Mouse (Mus musculus): ENCODE data around the gene Dusp23. TPM values are rescaled to one million over a fixed set of nuclear protein-coding genes. Genes with fewer than 3 reads are reported as not detected.

The Dusp23 gene
- 8.8 and 10.8 TPM in 2 replicates for polyA plus RNA-seq (2012; rRNA removed)

- peak; percentile 95 for DNase-seq (ENCODE audit: low read depth, low spot score)
- WGBS, result under 1% methylated on average over 53 of the region's 53 CpGs
Observed at GRCm38 (mm10) chr1:172632451-172633326, at the start of gene Dusp23. Gene Dusp23 (minus strand): TSS chr1:172632962.

- DNase-seq (ENCODE audit: low read depth, low spot score), result no peak
- WGBS, result 87% methylated on average over 4 of the region's 4 CpGs
Observed at GRCm38 (mm10) chr1:172680742-172681141, 48.0 kb upstream of the Dusp23 start.

- WGBS, result 90% methylated on average over 1 of the region's 1 CpGs
- DNase-seq (ENCODE audit: low read depth, low spot score), result no peak
Observed at GRCm38 (mm10) chr1:172670716-172671115, 38.0 kb upstream of the Dusp23 start.

DNA sequence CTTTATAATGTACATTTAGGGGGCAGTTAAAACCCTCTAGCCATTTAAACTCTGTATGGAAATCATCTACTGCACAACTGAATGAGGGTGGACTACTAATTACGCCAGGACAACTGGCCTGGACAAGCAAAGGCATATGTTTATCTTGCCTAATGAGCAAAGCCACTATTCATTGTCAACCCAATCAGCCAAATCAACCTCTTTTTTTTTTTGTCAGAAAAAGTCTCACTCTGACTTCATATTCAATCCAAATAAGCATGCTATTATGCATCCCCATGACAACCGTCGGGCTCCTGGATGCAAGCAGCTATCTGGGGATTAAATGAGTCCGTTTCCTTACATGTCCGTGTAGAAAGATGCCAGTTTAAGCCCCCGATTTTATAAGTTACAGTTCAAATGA is 34.8 kb upstream of the Dusp23 start:
- no peak for DNase-seq (ENCODE audit: low read depth, low spot score)
- WGBS, result 78% methylated on average over 6 of the region's 6 CpGs

DNA sequence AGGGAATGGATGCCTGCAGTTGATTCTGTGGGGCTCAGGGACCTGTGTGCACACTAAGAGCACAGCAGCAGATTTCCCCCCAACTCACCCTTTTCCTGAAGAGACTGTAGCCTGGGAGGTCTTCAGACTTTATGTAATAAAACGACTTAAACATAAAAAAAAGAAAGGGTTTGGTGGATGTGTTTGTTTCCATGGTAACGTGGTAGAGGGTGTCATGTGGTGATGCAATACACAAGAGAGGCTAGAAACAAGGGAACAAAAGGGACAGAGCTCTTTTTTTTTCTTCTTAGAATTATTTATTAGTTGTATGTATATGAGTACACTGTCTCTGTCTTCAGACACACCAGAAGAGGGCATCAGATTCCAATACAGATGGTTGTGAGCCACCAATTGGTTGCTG is 32.7 kb upstream of the Dusp23 start:
- 61% methylated on average over 2 of the region's 2 CpGs for WGBS
- DNase-seq (ENCODE audit: low read depth, low spot score), result no peak

- 52% methylated on average over 8 of the region's 8 CpGs for WGBS
- DNase-seq (ENCODE audit: low read depth, low spot score), result no peak
Observed at GRCm38 (mm10) chr1:172659688-172660087, 26.9 kb upstream of the Dusp23 start.

GRCm38 (mm10) chr1:172657266-172657665 is 24.5 kb upstream of the Dusp23 start:
- no peak for DNase-seq (ENCODE audit: low read depth, low spot score)
- 73% methylated on average over 3 of the region's 3 CpGs for WGBS

- WGBS, result 65% methylated on average over 6 of the region's 6 CpGs
- no peak for DNase-seq (ENCODE audit: low read depth, low spot score)
Observed at GRCm38 (mm10) chr1:172653900-172654299, 21.1 kb upstream of the Dusp23 start.

DNA sequence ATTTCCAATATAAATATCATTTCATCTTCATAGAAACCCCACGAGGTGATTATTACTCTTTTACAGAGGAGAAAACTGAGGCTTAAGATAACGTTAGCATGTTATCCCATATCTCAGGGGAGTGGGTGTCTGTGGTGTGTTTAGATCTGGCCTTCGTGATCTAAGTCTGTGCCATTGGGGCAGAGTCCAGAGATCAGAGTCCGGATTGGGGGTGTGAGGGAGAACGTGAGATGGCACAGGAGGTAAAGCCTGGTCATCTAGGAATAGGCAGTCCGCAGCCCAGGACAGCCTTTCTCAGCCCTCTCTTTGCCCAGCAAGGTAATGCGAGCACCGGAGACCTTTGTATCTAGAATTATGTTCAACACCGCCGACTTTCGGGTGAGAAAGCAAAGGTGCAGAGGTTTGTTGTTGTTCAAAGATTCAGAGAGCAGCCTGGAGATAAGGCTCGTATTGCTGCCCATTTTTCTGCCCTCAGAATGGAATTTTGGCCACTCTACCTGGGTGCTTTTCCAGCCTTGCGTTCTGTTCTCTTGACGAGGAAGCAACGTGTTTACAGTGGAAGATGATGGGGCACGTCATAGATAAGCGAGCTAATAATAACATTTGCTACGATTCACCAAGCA is 19.4 kb upstream of the Dusp23 start:
- WGBS, result 62% methylated on average over 18 of the region's 18 CpGs
- DNase-seq (ENCODE audit: low read depth, low spot score), result no peak

GRCm38 (mm10) chr1:172651288-172651987 is 18.7 kb upstream of the Dusp23 start:
- WGBS, result 60% methylated on average over 10 of the region's 10 CpGs
- no peak for DNase-seq (ENCODE audit: low read depth, low spot score)

DNA sequence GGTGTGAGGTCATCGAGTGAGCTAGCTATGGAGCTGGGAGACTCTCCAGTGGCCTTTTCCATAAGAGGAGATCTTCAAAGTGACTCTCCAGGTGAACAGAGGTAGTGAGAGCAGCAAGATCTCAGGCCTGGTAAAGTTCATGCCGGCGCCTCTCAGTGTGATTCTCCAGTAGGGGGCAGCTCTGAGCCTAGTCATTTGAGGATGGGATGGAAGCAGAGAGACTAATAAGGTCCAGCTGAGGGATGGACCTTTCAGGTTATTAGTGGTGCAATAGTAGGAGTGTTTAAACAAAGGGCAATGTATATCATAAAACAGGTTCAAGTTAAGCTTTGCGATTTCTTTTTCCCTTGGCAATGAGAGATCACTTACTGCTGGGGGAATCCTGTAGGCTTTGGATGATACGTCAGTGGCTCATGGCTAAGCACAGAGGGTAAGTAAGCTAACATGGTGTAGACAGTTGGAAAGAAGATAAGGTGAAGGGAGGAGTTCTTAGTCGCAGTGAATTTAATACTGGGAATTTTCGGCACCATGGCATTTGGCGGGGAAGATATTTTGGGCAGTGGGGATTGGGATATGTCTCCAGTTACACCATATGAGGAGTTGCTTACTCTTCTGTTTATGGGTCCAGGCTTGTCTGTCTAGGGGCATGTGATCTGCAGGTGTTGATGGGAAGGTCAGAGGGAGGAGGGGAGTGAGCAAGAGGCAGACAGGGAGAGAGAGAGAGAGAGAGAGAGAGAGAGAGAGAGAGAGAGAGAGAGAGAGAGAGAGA is 17.9 kb upstream of the Dusp23 start:
- DNase-seq (ENCODE audit: low read depth, low spot score), result no peak
- WGBS, result 52% methylated on average over 8 of the region's 8 CpGs

DNA sequence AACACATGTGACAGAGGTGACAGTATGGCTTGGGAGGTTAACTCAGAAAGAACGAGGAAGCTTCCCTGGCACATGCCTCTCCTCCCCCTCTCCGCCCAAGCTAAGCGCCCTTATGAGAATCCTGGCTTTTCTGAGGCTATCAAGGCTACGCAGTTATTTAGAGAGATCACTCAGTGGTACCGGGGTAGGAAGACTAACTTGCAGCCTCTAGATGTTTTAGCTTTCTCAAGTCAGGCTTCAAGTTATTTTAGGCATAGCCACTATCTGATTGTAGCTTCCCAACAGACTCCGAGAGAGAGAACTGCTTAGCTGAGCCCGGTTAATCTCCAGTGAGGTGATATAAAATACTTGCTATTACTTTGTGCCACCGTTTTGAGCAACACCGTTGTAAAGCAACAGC is 16.6 kb upstream of the Dusp23 start:
- 78% methylated on average over 9 of the region's 9 CpGs for WGBS
- DNase-seq (ENCODE audit: low read depth, low spot score), result no peak

DNA sequence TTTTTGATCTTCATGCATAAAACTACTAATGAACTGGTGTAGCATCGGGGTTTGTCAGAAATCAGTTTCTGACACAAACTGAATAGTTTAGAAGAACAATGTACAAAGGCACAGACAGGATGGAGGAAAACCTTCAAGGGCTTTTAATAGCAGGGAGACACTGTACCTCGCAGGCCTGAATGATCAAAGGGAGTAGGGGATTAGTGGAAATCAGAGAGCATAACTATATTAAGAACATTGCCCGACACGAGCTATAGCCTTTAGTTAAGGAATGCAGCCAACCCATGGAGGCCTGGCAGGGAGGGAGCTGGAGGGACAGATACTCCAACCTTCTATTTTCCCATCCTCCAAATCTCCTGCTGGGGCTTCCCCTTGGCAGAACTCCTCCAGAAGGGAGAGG is 14.5 kb upstream of the Dusp23 start:
- 61% methylated on average over 4 of the region's 4 CpGs for WGBS
- DNase-seq (ENCODE audit: low read depth, low spot score), result no peak

DNA sequence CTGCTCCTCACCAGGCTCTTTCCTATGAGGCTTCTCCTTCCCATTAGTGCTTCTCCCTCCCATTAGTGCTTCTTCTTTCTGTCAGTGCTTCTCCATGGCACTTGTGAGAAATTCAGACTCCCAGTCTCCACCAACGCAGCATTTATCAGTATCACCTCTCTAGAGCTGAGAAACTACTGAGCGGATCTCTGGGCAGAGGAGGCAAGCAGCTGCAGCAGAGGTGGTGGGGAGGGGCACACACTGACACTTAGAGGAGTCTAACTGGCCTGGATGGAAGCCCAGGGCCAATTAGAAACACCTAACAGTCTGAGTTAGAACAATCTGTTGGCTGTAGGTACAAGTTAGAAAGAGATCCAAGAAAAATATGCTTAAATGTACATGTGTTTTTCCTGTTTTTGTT is 6.0 kb upstream of the Dusp23 start:
- DNase-seq (ENCODE audit: low read depth, low spot score), result no peak
- 70% methylated on average over 2 of the region's 2 CpGs for WGBS

GRCm38 (mm10) chr1:172637801-172638200 is 5.0 kb upstream of the Dusp23 start:
- no peak for DNase-seq (ENCODE audit: low read depth, low spot score)
- 48% methylated on average over 4 of the region's 4 CpGs for WGBS

GRCm38 (mm10) chr1:172636266-172636665 is 3.5 kb upstream of the Dusp23 start:
- no peak for DNase-seq (ENCODE audit: low read depth, low spot score)
- 51% methylated on average over 5 of the region's 5 CpGs for WGBS

GRCm38 (mm10) chr1:172635258-172635657 is 2.5 kb upstream of the Dusp23 start:
- DNase-seq (ENCODE audit: low read depth, low spot score), result no peak
- 59% methylated on average over 4 of the region's 4 CpGs for WGBS

DNA sequence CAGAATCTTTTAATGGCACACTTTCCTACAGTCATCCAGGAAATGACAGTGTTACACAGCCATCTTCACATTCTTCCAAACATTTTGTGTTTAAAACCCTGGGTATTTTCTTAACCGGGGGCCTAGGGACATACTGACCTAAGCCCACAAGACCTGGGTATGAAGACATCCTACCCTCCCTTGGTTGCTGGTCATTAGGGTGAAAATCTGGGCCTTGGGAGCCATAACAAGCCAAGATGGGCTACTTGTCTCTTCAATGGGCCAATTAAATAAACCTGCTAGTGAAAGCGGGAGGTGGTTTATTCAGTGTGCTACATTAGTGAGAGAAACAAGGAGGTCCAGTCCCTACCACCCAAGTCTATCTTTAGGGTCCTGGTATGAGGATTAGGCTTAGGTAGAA is 1.4 kb upstream of the Dusp23 start:
- DNase-seq (ENCODE audit: low read depth, low spot score), result no peak
- 84% methylated on average over 2 of the region's 2 CpGs for whole genome bisulfite sequencing

GRCm38 (mm10) chr1:172631721-172632120 is 1.0 kb downstream of the Dusp23 start:
- 90% methylated on average over 5 of the region's 5 CpGs for WGBS

GRCm38 (mm10) chr1:172629831-172630230 is 2.9 kb downstream of the Dusp23 start:
- no peak for DNase-seq (ENCODE audit: low read depth, low spot score)
- 67% methylated on average over 7 of the region's 7 CpGs for WGBS

More at GRCm38 (mm10) chr1:172631721-172632120, 1.0 kb downstream of the Dusp23 start:
- no peak for DNase-seq (ENCODE audit: low read depth, low spot score)

All from large intestine, adult 2 months (tissue).